ENCODE assay signal across 8 mouse cellular contexts in genomic region chr7:34653731-34654440, GRCm38 (mm10). TPM values are rescaled to one million over a fixed set of nuclear protein-coding genes. Genes with fewer than 3 reads are reported as not detected.
DNase-seq lines count a peak whose midpoint lies in the region; ATAC-seq and TF ChIP-seq lines count a peak whose summit lies in the region.

No protein-coding gene starts in this region.

- H3K9ac ChIP-seq in forebrain, embryonic 13.5 days, result peak overlapping the region; percentile 97
- peak overlapping the region; percentile 94 for H3K9ac ChIP-seq in hindbrain, postnatal 0 days (replicated peaks; ENCODE audit: low read length)
- peak overlapping the region; percentile 93 for H3K9ac ChIP-seq in lung, embryonic 16.5 days (ENCODE audit: low read length)
- peak overlapping the region; percentile 59 for H3K9ac ChIP-seq in stomach, embryonic 15.5 days

- peak; percentile 41 for ATAC-seq in forebrain, embryonic 13.5 days
- peak; percentile 48 for ATAC-seq in hindbrain, postnatal 0 days
- peak; percentile 38 for ATAC-seq in lung, embryonic 16.5 days (ENCODE audit: low read depth)
- peak; percentile 25 for ATAC-seq in stomach, embryonic 15.5 days (ENCODE audit: insufficient read depth, low FRiP score, low read depth)

- no peak for TF ChIP-seq POLR2A in lung, adult 2 months (IDR thresholded peaks at IDR 0.05; ENCODE audit: borderline replicate concordance, extremely low read depth, low read depth, low read length)
- peak; percentile 27; the same call in 1 of the 2 replicates for TF ChIP-seq POLR2A in brain, embryonic 14.5 days (IDR thresholded peaks at IDR 0.05; ENCODE audit: borderline replicate concordance, extremely low read depth, insufficient read depth, insufficient read length, poor library complexity, severe bottlenecking)

- peak overlapping the region; percentile 95 for H3K4me2 ChIP-seq in forebrain, embryonic 13.5 days
- peak overlapping the region; percentile 74 for H3K4me2 ChIP-seq in hindbrain, postnatal 0 days (ENCODE audit: low read depth, low read length)
- peak overlapping the region; percentile 78 for H3K4me2 ChIP-seq in lung, embryonic 16.5 days (ENCODE audit: low read depth, low read length)
- peak overlapping the region; percentile 82 for H3K4me2 ChIP-seq in stomach, embryonic 15.5 days

- no peaks in the 10 kb centered on the region for H3K27me3 ChIP-seq in forebrain, embryonic 13.5 days
- H3K27me3 ChIP-seq in hindbrain, postnatal 0 days (ENCODE audit: insufficient read depth, low read length), result no peaks in the 10 kb centered on the region
- H3K27me3 ChIP-seq in lung, embryonic 16.5 days (ENCODE audit: control insufficient read depth, insufficient read depth, low read depth, low read length), result no peaks in the 10 kb centered on the region
- no peaks in the 10 kb centered on the region for H3K27me3 ChIP-seq in stomach, embryonic 15.5 days (replicated peaks)

- WGBS in lung, adult 2 months, result 1% methylated on average over 58 of the region's 64 CpGs
- WGBS in forebrain, embryonic 13.5 days, result 1% methylated on average over 56 of the region's 64 CpGs
- 3% methylated on average over 54 of the region's 64 CpGs for WGBS in hindbrain, postnatal 0 days
- WGBS in lung, embryonic 16.5 days, result under 1% methylated on average over 47 of the region's 64 CpGs
- under 1% methylated on average over 53 of the region's 64 CpGs for WGBS in stomach, embryonic 15.5 days

- H3K4me1 ChIP-seq in lung, adult 2 months (ENCODE audit: control insufficient read depth, insufficient read depth, low read length), result no peaks in the 10 kb centered on the region
- peaks cover 36% of the 10 kb centered on the region for H3K4me1 ChIP-seq in forebrain, embryonic 13.5 days
- no peaks in the 10 kb centered on the region for H3K4me1 ChIP-seq in hindbrain, postnatal 0 days (ENCODE audit: insufficient read depth, low read length)
- H3K4me1 ChIP-seq in lung, embryonic 16.5 days (replicated peaks; ENCODE audit: control insufficient read depth, insufficient read depth, low read length), result peaks cover 6% of the 10 kb centered on the region; the same call in 1 of the 2 replicates
- H3K4me1 ChIP-seq in stomach, embryonic 15.5 days, result peaks cover 7% of the 10 kb centered on the region; the same call in 1 of the 2 replicates

- no peaks in the 10 kb centered on the region for H3K9me3 ChIP-seq in forebrain, embryonic 13.5 days (replicated peaks)
- no peaks in the 10 kb centered on the region for H3K9me3 ChIP-seq in hindbrain, postnatal 0 days (ENCODE audit: low read length)
- no peaks in the 10 kb centered on the region for H3K9me3 ChIP-seq in lung, embryonic 16.5 days (ENCODE audit: control insufficient read depth, low read length)
- no peaks in the 10 kb centered on the region for H3K9me3 ChIP-seq in stomach, embryonic 15.5 days

- DNase-seq in lung, adult 2 months, result peak; percentile 38
- DNase-seq in lung, postnatal 25 days (ENCODE audit: low spot score), result no peak
- DNase-seq in brain, embryonic 14.5 days (ENCODE audit: low read depth), result peak; percentile 68
- DNase-seq in hindbrain, postnatal 0 days (ENCODE audit: low spot score), result peak; percentile 58
- no peak for DNase-seq in thymus, postnatal 25 days

- H3K36me3 ChIP-seq in forebrain, embryonic 13.5 days (ENCODE audit: poor library complexity, severe bottlenecking), result peaks cover 15% of the 10 kb centered on the region
- no peaks in the 10 kb centered on the region for H3K36me3 ChIP-seq in hindbrain, postnatal 0 days (ENCODE audit: insufficient read depth, low read length)
- H3K36me3 ChIP-seq in lung, embryonic 16.5 days (ENCODE audit: control insufficient read depth, insufficient read depth, low read length), result no peaks in the 10 kb centered on the region; the same call in 1 of the 2 replicates
- peaks cover 14% of the 10 kb centered on the region for H3K36me3 ChIP-seq in stomach, embryonic 15.5 days

- TF ChIP-seq CTCF in lung, adult 2 months (IDR thresholded peaks at IDR 0.05; ENCODE audit: insufficient read depth, low read length), result no peak
- TF ChIP-seq CTCF in brain, embryonic 14.5 days (IDR thresholded peaks at IDR 0.05; ENCODE audit: borderline replicate concordance, extremely low read depth, insufficient read depth, insufficient read length), result no peak
- TF ChIP-seq CTCF in hindbrain, postnatal 0 days (IDR thresholded peaks at IDR 0.05; ENCODE audit: low read depth), result no peak

- peak overlapping the region; percentile 56 for H3K4me3 ChIP-seq in lung, adult 2 months (replicated peaks; ENCODE audit: extremely low read depth, low read depth, low read length)
- H3K4me3 ChIP-seq in forebrain, embryonic 13.5 days, result peak overlapping the region; percentile 84
- H3K4me3 ChIP-seq in hindbrain, postnatal 0 days (ENCODE audit: low read length), result peak overlapping the region; percentile 83
- H3K4me3 ChIP-seq in lung, embryonic 16.5 days (ENCODE audit: low read length), result peak overlapping the region; percentile 63
- H3K4me3 ChIP-seq in stomach, embryonic 15.5 days (replicated peaks), result peak overlapping the region; percentile 68

- H3K27ac ChIP-seq in forebrain, embryonic 13.5 days, result peak overlapping the region; percentile 99
- H3K27ac ChIP-seq in hindbrain, postnatal 0 days, result peak overlapping the region; percentile 98
- H3K27ac ChIP-seq in lung, embryonic 16.5 days (ENCODE audit: low read length), result peak overlapping the region; percentile 99
- H3K27ac ChIP-seq in stomach, embryonic 15.5 days, result peak overlapping the region; percentile 99

RNA-seq across cellular contexts. Expression of gene Kctd15, which starts 2.6 kb away (rescaled TPM):
- polyA plus RNA-seq in lung, adult 2 months (2012; rRNA removed), result 25.1 and 27.5 TPM in 2 replicates
- 99.9 and 119 TPM in 2 replicates for polyA plus RNA-seq in brain, embryonic 14.5 days (2012; rRNA removed)
- 28.9 and 35.8 TPM in 2 replicates for polyA plus RNA-seq in forebrain, embryonic 13.5 days (2015; fragmentation: Nextera tagmentation; extraction: Ambion mirVana)
- 58.7 and 59.7 TPM in 2 replicates for total RNA-seq in hindbrain, postnatal 0 days (2014; rRNA removed)
- 12.6 and 13.2 TPM in 2 replicates for polyA plus RNA-seq in hindbrain, postnatal 0 days (2015; fragmentation: Nextera tagmentation; extraction: Ambion mirVana)
- 12.5 and 12.6 TPM in 2 replicates for polyA plus RNA-seq in lung, embryonic 16.5 days (2015; fragmentation: Nextera tagmentation; extraction: Ambion mirVana)
- polyA plus RNA-seq in stomach, embryonic 15.5 days (2015; fragmentation: Nextera tagmentation; extraction: Ambion mirVana), result 19.2 and 20.3 TPM in 2 replicates

Comparison
In these comparisons a context has a peak if more than half of its experiments do, and no peak if none do; other contexts are left out.
1. DNase-seq: peak in lung, adult 2 months (single experiment), brain, embryonic 14.5 days (single experiment) and hindbrain, postnatal 0 days (single experiment); none in lung, postnatal 25 days (single experiment) and thymus, postnatal 25 days (single experiment).
2. Peak in every context shown above with its lines, with median percentiles within 50 percentile points of each other: H3K4me3 ChIP-seq, ATAC-seq, H3K27ac ChIP-seq, H3K4me2 ChIP-seq and H3K9ac ChIP-seq.